Mouse (Mus musculus): ENCODE results near the gene Mast3.

- no peak for TF ChIP-seq TAL1 (IDR thresholded peaks at IDR 0.05; ENCODE audit: low read length)
- TF ChIP-seq GATA1 (IDR thresholded peaks at IDR 0.05; ENCODE audit: low read length) = no peak
Measured at GRCm38 (mm10) chr8:70850132-70850845, 45.4 kb upstream of the Mast3 start.

Measured in erythroblast, embryonic 14.5 days (primary cell).